Mouse (Mus musculus): ENCODE measurements at regions not wholly inside any gene's neighbourhood (a gene's known extent, or its start where the extent isn't known, plus 50 kb on each side); places are given as distances from the start of the nearest gene placed in this dataset.

- no peak for ATAC-seq (ENCODE audit: insufficient number of reproducible peaks, low FRiP score, low TSS enrichment)
These were observed 52.4 kb upstream of the Adcy1 start for GRCm38 (mm10) chr11:7010858-7011257.

- no peak for ATAC-seq (ENCODE audit: insufficient number of reproducible peaks, low FRiP score, low TSS enrichment)
These were observed 64.0 kb upstream of the Adcy1 start for GRCm38 (mm10) chr11:6999329-6999728.

- ATAC-seq (ENCODE audit: insufficient number of reproducible peaks, low FRiP score, low TSS enrichment) = no peak
These were observed 64.5 kb upstream of the Adcy1 start for GRCm38 (mm10) chr11:6998810-6999209.

GRCm38 (mm10) chr11:6997508-6997907, 65.8 kb upstream of the Adcy1 start:
- ATAC-seq (ENCODE audit: insufficient number of reproducible peaks, low FRiP score, low TSS enrichment) = no peak

GRCm38 (mm10) chr11:6993731-6994130, 69.6 kb upstream of the Adcy1 start:
- ATAC-seq (ENCODE audit: insufficient number of reproducible peaks, low FRiP score, low TSS enrichment) = no peak

- no peak for ATAC-seq (ENCODE audit: insufficient number of reproducible peaks, low FRiP score, low TSS enrichment)
These were observed 71.7 kb upstream of the Adcy1 start for GRCm38 (mm10) chr11:6991626-6992025.

GRCm38 (mm10) chr11:6990711-6991110, 72.6 kb upstream of the Adcy1 start:
- ATAC-seq (ENCODE audit: insufficient number of reproducible peaks, low FRiP score, low TSS enrichment) = no peak

GRCm38 (mm10) chr11:6988884-6989824, 74.1 kb upstream of the Adcy1 start:
- ATAC-seq (ENCODE audit: insufficient number of reproducible peaks, low FRiP score, low TSS enrichment) = no peak

- peak; percentile 58; the same call in 1 of the 2 replicates for ATAC-seq (ENCODE audit: insufficient number of reproducible peaks, low FRiP score, low TSS enrichment)
These were observed 75.3 kb upstream of the Adcy1 start for GRCm38 (mm10) chr11:6987995-6988394.

- no peak for ATAC-seq (ENCODE audit: insufficient number of reproducible peaks, low FRiP score, low TSS enrichment)
These were observed 76.2 kb upstream of the Adcy1 start for GRCm38 (mm10) chr11:6987105-6987504.

GRCm38 (mm10) chr11:6982076-6982475, 81.2 kb upstream of the Adcy1 start:
- ATAC-seq (ENCODE audit: insufficient number of reproducible peaks, low FRiP score, low TSS enrichment) = no peak

GRCm38 (mm10) chr11:6979656-6980055, 83.6 kb upstream of the Adcy1 start:
- no peak for ATAC-seq (ENCODE audit: insufficient number of reproducible peaks, low FRiP score, low TSS enrichment)

GRCm38 (mm10) chr11:6969196-6969595, 94.1 kb upstream of the Adcy1 start:
- no peak for ATAC-seq (ENCODE audit: insufficient number of reproducible peaks, low FRiP score, low TSS enrichment)

GRCm38 (mm10) chr11:6966968-6967367, 96.3 kb upstream of the Adcy1 start:
- ATAC-seq (ENCODE audit: insufficient number of reproducible peaks, low FRiP score, low TSS enrichment) = peak; percentile 88

GRCm38 (mm10) chr11:6964524-6964923, 98.8 kb upstream of the Adcy1 start:
- ATAC-seq (ENCODE audit: insufficient number of reproducible peaks, low FRiP score, low TSS enrichment) = no peak

GRCm38 (mm10) chr11:6963600-6963999, 99.7 kb upstream of the Adcy1 start:
- no peak for ATAC-seq (ENCODE audit: insufficient number of reproducible peaks, low FRiP score, low TSS enrichment)

GRCm38 (mm10) chr11:6962786-6963575, 100.3 kb upstream of the Adcy1 start:
- peak; percentile 86 for ATAC-seq (ENCODE audit: insufficient number of reproducible peaks, low FRiP score, low TSS enrichment)

GRCm38 (mm10) chr11:6962322-6962721, 101.0 kb upstream of the Adcy1 start:
- ATAC-seq (ENCODE audit: insufficient number of reproducible peaks, low FRiP score, low TSS enrichment) = no peak

GRCm38 (mm10) chr11:6952787-6953186, 110.5 kb upstream of the Adcy1 start:
- ATAC-seq (ENCODE audit: insufficient number of reproducible peaks, low FRiP score, low TSS enrichment) = peak; percentile 97

- no peak for ATAC-seq (ENCODE audit: insufficient number of reproducible peaks, low FRiP score, low TSS enrichment)
These were observed 111.9 kb upstream of the Adcy1 start for GRCm38 (mm10) chr11:6951361-6951760.

- no peak for ATAC-seq (ENCODE audit: insufficient number of reproducible peaks, low FRiP score, low TSS enrichment)
These were observed 111.6 kb upstream of the Gm11983 start for GRCm38 (mm10) chr11:6949051-6949450.
